Mouse (Mus musculus): ENCODE results near the gene Scml4. TPM values are rescaled to one million over a fixed set of nuclear protein-coding genes. Genes with fewer than 3 reads are reported as not detected.

Scml4 gene
- polyA plus RNA-seq, 1 experiment from 2014 or later = 1.6 TPM

- DNase-seq (ENCODE audit: low spot score) (no peak), ATAC-seq (ENCODE audit: low read depth) (no peak)
- no peaks in the 10 kb centered on the region for H3K27me3 ChIP-seq (replicated peaks; ENCODE audit: control insufficient read depth, insufficient read depth, low read length)
- 75% methylated on average over 7 of the region's 7 CpGs for WGBS
- peaks cover 16% of the 10 kb centered on the region for H3K4me1 ChIP-seq (ENCODE audit: control insufficient read depth, insufficient read depth, low read length)
- no peaks in the 10 kb centered on the region for H3K36me3 ChIP-seq (ENCODE audit: control insufficient read depth, insufficient read depth, low read length)
- no peak overlapping the region for H3K4me2 ChIP-seq (ENCODE audit: low read depth, low read length)
- H3K4me3 ChIP-seq (ENCODE audit: low read depth, low read length) = no peak overlapping the region
- H3K9ac ChIP-seq (ENCODE audit: low read depth, low read length) = no peak overlapping the region
- H3K27ac ChIP-seq (replicated peaks; ENCODE audit: low read depth, low read length) = no peak overlapping the region
- H3K9me3 ChIP-seq (ENCODE audit: control insufficient read depth, low read length) = no peaks in the 10 kb centered on the region
Observed at GRCm38 (mm10) chr10:43005677-43006076, 145.5 kb downstream of the Scml4 start.

GRCm38 (mm10) chr10:43006534-43006933 is 146.4 kb downstream of the Scml4 start:
- Histone ChIP-seq H3K4me3 (ENCODE audit: low read depth, low read length) (no peak overlapping the region), H3K9ac (ENCODE audit: low read depth, low read length) (no peak overlapping the region), H3K27ac (replicated peaks; ENCODE audit: low read depth, low read length) (no peak overlapping the region), H3K9me3 (ENCODE audit: control insufficient read depth, low read length) (no peaks in the 10 kb centered on the region), H3K27me3 (replicated peaks; ENCODE audit: control insufficient read depth, insufficient read depth, low read length) (no peaks in the 10 kb centered on the region), H3K36me3 (ENCODE audit: control insufficient read depth, insufficient read depth, low read length) (no peaks in the 10 kb centered on the region), H3K4me1 (ENCODE audit: control insufficient read depth, insufficient read depth, low read length) (peaks cover 16% of the 10 kb centered on the region), H3K4me2 (ENCODE audit: low read depth, low read length) (no peak overlapping the region)
- DNase-seq (ENCODE audit: low spot score) (no peak), ATAC-seq (ENCODE audit: low read depth) (no peak)
- WGBS = 85% methylated on average over 4 of the region's 4 CpGs

- Histone ChIP-seq H3K9me3 (ENCODE audit: control insufficient read depth, low read length) (no peaks in the 10 kb centered on the region), H3K9ac (ENCODE audit: low read depth, low read length) (no peak overlapping the region), H3K4me2 (ENCODE audit: low read depth, low read length) (no peak overlapping the region), H3K27ac (replicated peaks; ENCODE audit: low read depth, low read length) (no peak overlapping the region), H3K4me3 (ENCODE audit: low read depth, low read length) (no peak overlapping the region), H3K27me3 (replicated peaks; ENCODE audit: control insufficient read depth, insufficient read depth, low read length) (no peaks in the 10 kb centered on the region), H3K36me3 (ENCODE audit: control insufficient read depth, insufficient read depth, low read length) (no peaks in the 10 kb centered on the region), H3K4me1 (ENCODE audit: control insufficient read depth, insufficient read depth, low read length) (0 out of 2 replicates have a peak, but pooled peaks cover 6% of the 10 kb centered on the region)
- WGBS = 69% methylated on average over 11 of the region's 11 CpGs
- ATAC-seq (ENCODE audit: low read depth) (no peak), DNase-seq (ENCODE audit: low spot score) (no peak)
Observed at GRCm38 (mm10) chr10:43008116-43008515, 147.9 kb downstream of the Scml4 start.

Other genes starting within 250 kb of the Scml4 start
- gene Sec63, start 98.9 kb upstream of the Scml4 start, polyA plus RNA-seq (2014; fragmentation: Nextera tagmentation; extraction: Ambion mirVana) = 25.6 and 26.5 TPM in 2 replicates

Measured in embryonic facial prominence, embryonic 14.5 days (tissue).